Mouse (Mus musculus) stomach, postnatal 0 days (tissue): ENCODE data around the gene Cpa4.

ENCODE experiments used
- CTCF ChIP-seq: IDR thresholded peaks from 2 replicates; pipeline ENCODE4 v1.5.1; 2016; ENCODE audit warnings: antibody characterized with exemption, low read depth, mild to moderate bottlenecking, moderate library complexity
- EP300 ChIP-seq: optimal IDR thresholded peaks from 2 replicates; pipeline ENCODE3; 2016; ENCODE audit warnings: antibody characterized with exemption

DNA sequence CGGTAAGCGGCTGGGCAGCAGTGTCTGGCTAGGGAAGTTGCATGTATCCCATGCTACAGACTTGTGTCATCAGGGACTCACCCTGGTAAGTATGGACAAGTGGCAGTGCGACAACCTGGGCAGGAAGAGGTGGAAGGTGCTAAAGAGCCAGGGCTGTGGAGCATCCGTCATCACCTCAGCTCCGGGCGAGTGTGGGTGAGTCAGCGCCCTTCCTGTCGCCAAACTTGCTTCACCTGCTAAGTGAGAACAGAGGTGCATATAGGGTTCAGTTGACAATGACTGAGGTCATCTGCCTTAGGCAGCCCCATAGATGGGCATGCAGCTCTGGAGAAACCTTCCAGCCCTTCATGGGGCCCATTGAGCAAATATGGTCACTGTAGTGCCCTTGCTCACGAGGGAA, 56.6 kb downstream of the Cpa4 start:
- TF ChIP-seq CTCF (no peak), EP300 (no peak)
